Mouse (Mus musculus) kidney, adult 2 months (tissue): Measurements from ENCODE around the gene Gstp2.

Experiments used
- CTCF ChIP-seq: fragments of 200-500 bp; conservative IDR thresholded peaks from 2 replicates; pipeline ENCODE4 v1.5.1; 2011; ENCODE audit warnings: low read depth, mild to moderate bottlenecking, control low read depth, low read length, moderate library complexity, mixed read lengths; ENCODE audit not compliant: insufficient read depth, insufficient read length
- POLR2A ChIP-seq: fragments of 200-500 bp; IDR thresholded peaks from one replicate; pipeline ENCODE4 v1.6.1; 2011; ENCODE audit warnings: low read depth, low read length, control low read depth

DNA sequence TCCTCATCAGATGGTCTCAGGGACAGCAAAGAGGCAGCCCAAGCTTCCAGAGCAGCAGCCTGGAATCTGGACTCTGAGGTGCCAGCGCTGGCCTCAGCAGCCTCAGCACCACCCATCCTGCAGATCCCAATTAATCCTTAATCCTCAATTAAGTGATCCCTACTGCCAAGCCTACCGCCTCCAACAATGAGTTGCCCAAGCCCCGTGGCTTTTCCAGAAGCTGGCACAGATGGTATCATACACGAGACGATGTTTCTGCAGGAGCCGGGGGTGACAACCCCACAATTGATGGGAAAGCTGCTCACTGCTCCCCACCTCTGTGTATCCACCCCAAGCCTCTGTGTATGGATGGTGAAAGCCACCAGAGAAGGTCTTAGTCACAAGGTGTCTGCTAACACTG lies 43.3 kb upstream of the Gstp2 start:
- TF ChIP-seq CTCF: no peak
- TF ChIP-seq POLR2A: no peak
